Mouse (Mus musculus): ENCODE data around the gene Trpc7.

- TF ChIP-seq CTCF (IDR thresholded peaks at IDR 0.05; ENCODE audit: low read depth, low read length): no peak
- no peak for TF ChIP-seq POLR2A (IDR thresholded peaks at IDR 0.05; ENCODE audit: insufficient read depth, low read length)
Measured at GRCm38 (mm10) chr13:56774304-56774703, 121.5 kb downstream of the Trpc7 start.
